Mouse (Mus musculus): ENCODE measurements around the gene Olfr146. TPM values are rescaled to one million over a fixed set of nuclear protein-coding genes. Genes with fewer than 3 reads are reported as not detected.

The Olfr146 gene
- total RNA-seq (2014; fragmentation: Nextera tagmentation), result not detected in 2 replicates
- total RNA-seq (2017), result 0.16 TPM in 1 of 2 replicates, not detected in the other
- not detected in 2 replicates for polyA plus RNA-seq (2012)

GRCm38 (mm10) chr9:39023277-39023676 lies at the start of gene Olfr146:
TSS of gene Olfr146 (minus strand) at chr9:39023377.
- TF ChIP-seq GATA2 (IDR thresholded peaks at IDR 0.05; ENCODE audit: borderline replicate concordance, low read depth, low read length) (no peak), POLR2AphosphoS5 (IDR thresholded peaks at IDR 0.05; ENCODE audit: insufficient replicate concordance, low read depth, low read length) (no peak)
- no peak within 1 kb of the TSS for H3K4me3 ChIP-seq (ENCODE audit: low read depth, low read length)
- DNase-seq (ENCODE audit: low spot score) (no peak), ATAC-seq (ENCODE audit: extremely low read depth, insufficient number of reproducible peaks, low FRiP score, poor library complexity, severe bottlenecking) (no peak)
- H3K27me3 ChIP-seq (ENCODE audit: insufficient read depth, low read length), result no peaks in the 10 kb centered on the region
- no peaks in the 10 kb centered on the region for H3K36me3 ChIP-seq (replicated peaks)
- H3K9me3 ChIP-seq (replicated peaks), result no peaks in the 10 kb centered on the region
- no peaks in the 10 kb centered on the region for H3K4me1 ChIP-seq (ENCODE audit: insufficient read depth, low read depth, low read length)

DNA sequence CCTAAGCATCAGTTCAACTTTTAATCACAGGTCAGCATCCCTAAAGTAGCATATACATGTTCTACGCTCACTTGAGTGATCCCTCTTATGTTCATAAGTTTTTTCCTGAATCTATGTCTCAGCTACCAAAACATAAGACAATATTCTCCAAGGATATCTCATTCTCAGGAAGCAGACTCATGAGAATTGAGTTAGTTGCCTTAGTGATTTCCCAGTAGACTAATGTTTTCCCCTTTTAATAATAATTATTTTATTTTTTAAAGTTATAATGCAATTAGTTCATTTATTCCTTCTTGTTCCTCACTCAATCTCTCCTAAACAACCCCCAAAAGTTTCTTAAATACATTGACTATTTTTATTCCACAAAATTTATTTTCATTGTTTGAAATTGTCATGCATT lies 41.7 kb upstream of the Olfr146 start, which contains the start of gene Olfr937:
TSS of gene Olfr937 (minus strand) at position 101 of the 400 bp plus-strand sequence.
- H3K9me3 ChIP-seq (replicated peaks), result no peaks in the 10 kb centered on the region

GRCm38 (mm10) chr9:38999583-38999982 lies 23.6 kb downstream of the Olfr146 start, which contains the start of gene Olfr935:
TSS of gene Olfr935 (minus strand) at chr9:38999683.
- no peak within 1 kb of the TSS for H3K4me3 ChIP-seq (ENCODE audit: low read depth, low read length)
- H3K36me3 ChIP-seq (replicated peaks), result no peaks in the 10 kb centered on the region
- DNase-seq (ENCODE audit: low spot score) (no peak), ATAC-seq (ENCODE audit: extremely low read depth, insufficient number of reproducible peaks, low FRiP score, poor library complexity, severe bottlenecking) (no peak)
- no peak for TF ChIP-seq GATA2 (IDR thresholded peaks at IDR 0.05; ENCODE audit: borderline replicate concordance, low read depth, low read length)
- no peak for TF ChIP-seq GATA1 (IDR thresholded peaks at IDR 0.05; ENCODE audit: borderline replicate concordance, low read length)
- TF ChIP-seq POLR2AphosphoS5 (IDR thresholded peaks at IDR 0.05; ENCODE audit: insufficient replicate concordance, low read depth, low read length), result no peak
- no peak for TF ChIP-seq TAL1 (conservative IDR thresholded peaks at IDR 0.05; ENCODE audit: low read depth, low read length)
- no peak for TF ChIP-seq CTCF (IDR thresholded peaks at IDR 0.05; ENCODE audit: low read depth, low read length)
- no peaks in the 10 kb centered on the region for H3K27me3 ChIP-seq (ENCODE audit: insufficient read depth, low read length)
- no peaks in the 10 kb centered on the region for H3K4me1 ChIP-seq (ENCODE audit: insufficient read depth, low read depth, low read length)
- H3K9me3 ChIP-seq (replicated peaks), result no peaks in the 10 kb centered on the region

More for the DNA sequence above, 41.7 kb upstream of the Olfr146 start, which contains the start of gene Olfr937:
- H3K27me3 ChIP-seq (ENCODE audit: insufficient read depth, low read length), result no peaks in the 10 kb centered on the region
- ATAC-seq (ENCODE audit: extremely low read depth, insufficient number of reproducible peaks, low FRiP score, poor library complexity, severe bottlenecking) (no peak), DNase-seq (ENCODE audit: low spot score) (no peak)
- no peak within 1 kb of the TSS for H3K4me3 ChIP-seq (ENCODE audit: low read depth, low read length)
- TF ChIP-seq CTCF (IDR thresholded peaks at IDR 0.05; ENCODE audit: low read depth, low read length), result no peak
- no peak for TF ChIP-seq TAL1 (conservative IDR thresholded peaks at IDR 0.05; ENCODE audit: low read depth, low read length)
- TF ChIP-seq POLR2AphosphoS5 (IDR thresholded peaks at IDR 0.05; ENCODE audit: insufficient replicate concordance, low read depth, low read length), result no peak
- no peak for TF ChIP-seq GATA2 (IDR thresholded peaks at IDR 0.05; ENCODE audit: borderline replicate concordance, low read depth, low read length)
- TF ChIP-seq GATA1 (IDR thresholded peaks at IDR 0.05; ENCODE audit: borderline replicate concordance, low read length), result no peak
- H3K36me3 ChIP-seq (replicated peaks), result no peaks in the 10 kb centered on the region
- no peaks in the 10 kb centered on the region for H3K4me1 ChIP-seq (ENCODE audit: insufficient read depth, low read depth, low read length)

DNA sequence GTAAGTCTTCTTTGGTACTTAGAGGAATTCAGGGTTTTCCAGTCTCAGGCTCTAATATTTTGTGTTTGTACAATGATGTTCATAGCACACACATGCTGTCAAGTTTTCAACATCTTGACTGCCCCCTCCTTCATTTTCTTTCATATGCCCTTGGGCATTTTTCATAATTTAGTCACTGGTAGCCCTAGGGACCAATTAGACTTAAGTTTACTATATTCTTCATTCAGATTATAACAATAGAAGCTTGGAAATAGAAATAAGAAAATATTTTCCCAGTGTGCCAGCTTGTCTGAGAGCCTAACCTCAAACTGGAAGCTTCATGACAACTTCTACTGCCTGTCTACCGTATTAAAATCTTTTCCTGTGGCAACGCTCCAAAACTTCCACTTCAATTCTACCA lies 35.0 kb downstream of the Olfr146 start, which contains the start of gene Olfr934:
TSS of gene Olfr934 (minus strand) at position 101 of the 400 bp plus-strand sequence.
- H3K4me3 ChIP-seq (ENCODE audit: low read depth, low read length), result no peak within 1 kb of the TSS
- no peaks in the 10 kb centered on the region for H3K27me3 ChIP-seq (ENCODE audit: insufficient read depth, low read length)
- no peak for DNase-seq (ENCODE audit: low spot score)
- H3K9me3 ChIP-seq (replicated peaks), result no peaks in the 10 kb centered on the region
- no peak for ATAC-seq (ENCODE audit: extremely low read depth, insufficient number of reproducible peaks, low FRiP score, poor library complexity, severe bottlenecking)
- no peaks in the 10 kb centered on the region for H3K36me3 ChIP-seq (replicated peaks)
- TF ChIP-seq POLR2AphosphoS5 (IDR thresholded peaks at IDR 0.05; ENCODE audit: insufficient replicate concordance, low read depth, low read length) (no peak), CTCF (IDR thresholded peaks at IDR 0.05; ENCODE audit: low read depth, low read length) (no peak), GATA2 (IDR thresholded peaks at IDR 0.05; ENCODE audit: borderline replicate concordance, low read depth, low read length) (no peak), TAL1 (conservative IDR thresholded peaks at IDR 0.05; ENCODE audit: low read depth, low read length) (no peak), GATA1 (IDR thresholded peaks at IDR 0.05; ENCODE audit: borderline replicate concordance, low read length) (no peak)
- no peaks in the 10 kb centered on the region for H3K4me1 ChIP-seq (ENCODE audit: insufficient read depth, low read depth, low read length)

DNA sequence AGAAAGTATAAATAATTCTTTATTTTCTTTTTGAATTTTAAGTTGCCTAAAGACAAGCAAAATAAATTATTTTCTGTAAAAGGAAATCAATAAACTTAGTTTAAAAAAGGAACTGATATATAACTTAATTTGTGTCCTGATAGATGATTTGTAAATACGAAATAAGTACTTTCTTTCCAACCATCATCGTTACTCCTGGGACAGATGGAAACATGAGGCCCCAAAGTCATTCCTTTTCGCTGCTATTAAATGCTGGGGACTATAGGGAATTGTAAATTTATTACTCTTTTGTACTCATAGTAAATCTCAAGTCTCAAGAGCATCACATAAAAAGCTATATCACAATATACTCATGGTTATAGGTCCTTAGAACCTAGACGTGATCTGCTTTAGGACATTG lies 51.2 kb downstream of the Olfr146 start, which contains the start of gene Olfr933:
TSS of gene Olfr933 (plus strand) at position 301 of the 400 bp plus-strand sequence.
- Histone ChIP-seq H3K4me1 (ENCODE audit: insufficient read depth, low read depth, low read length) (no peaks in the 10 kb centered on the region), H3K36me3 (replicated peaks) (no peaks in the 10 kb centered on the region), H3K27me3 (ENCODE audit: insufficient read depth, low read length) (no peaks in the 10 kb centered on the region), H3K4me3 (ENCODE audit: low read depth, low read length) (no peak within 1 kb of the TSS), H3K9me3 (replicated peaks) (no peaks in the 10 kb centered on the region)
- no peak for DNase-seq (ENCODE audit: low spot score)
- no peak for ATAC-seq (ENCODE audit: extremely low read depth, insufficient number of reproducible peaks, low FRiP score, poor library complexity, severe bottlenecking)
- no peak for TF ChIP-seq GATA2 (IDR thresholded peaks at IDR 0.05; ENCODE audit: borderline replicate concordance, low read depth, low read length)
- TF ChIP-seq CTCF (IDR thresholded peaks at IDR 0.05; ENCODE audit: low read depth, low read length), result no peak
- no peak for TF ChIP-seq GATA1 (IDR thresholded peaks at IDR 0.05; ENCODE audit: borderline replicate concordance, low read length)
- TF ChIP-seq POLR2AphosphoS5 (IDR thresholded peaks at IDR 0.05; ENCODE audit: insufficient replicate concordance, low read depth, low read length), result no peak
- no peak for TF ChIP-seq TAL1 (conservative IDR thresholded peaks at IDR 0.05; ENCODE audit: low read depth, low read length)

Other genes starting within 250 kb of the Olfr146 start
- gene Olfr922, start 208.8 kb downstream of the Olfr146 start, total RNA-seq (2014; fragmentation: Nextera tagmentation), result not detected in 2 replicates
- gene Olfr922, start 208.8 kb downstream of the Olfr146 start, total RNA-seq (2017), result 0.22 TPM in 1 of 2 replicates, not detected in the other
- not detected in 2 replicates for gene Olfr922, start 208.8 kb downstream of the Olfr146 start, polyA plus RNA-seq (2012)
- gene Olfr923, start 196.8 kb downstream of the Olfr146 start, total RNA-seq (2014; fragmentation: Nextera tagmentation), result not detected in 2 replicates
- gene Olfr923, start 196.8 kb downstream of the Olfr146 start, total RNA-seq (2017), result not detected in 2 replicates
- gene Olfr923, start 196.8 kb downstream of the Olfr146 start, polyA plus RNA-seq (2012), result not detected in 2 replicates
- gene Olfr924, start 178.9 kb downstream of the Olfr146 start, total RNA-seq (2014; fragmentation: Nextera tagmentation), result not detected in 2 replicates
- 0.06 and 0.11 TPM in 2 replicates for gene Olfr924, start 178.9 kb downstream of the Olfr146 start, total RNA-seq (2017)
- not detected in 2 replicates for gene Olfr924, start 178.9 kb downstream of the Olfr146 start, polyA plus RNA-seq (2012)
- gene Olfr26, start 168.3 kb downstream of the Olfr146 start, total RNA-seq (2014; fragmentation: Nextera tagmentation), result not detected in 2 replicates
- 0.11 TPM in 1 of 2 replicates, not detected in the other for gene Olfr26, start 168.3 kb downstream of the Olfr146 start, total RNA-seq (2017)
- not detected in 2 replicates for gene Olfr26, start 168.3 kb downstream of the Olfr146 start, polyA plus RNA-seq (2012)
- gene Olfr926, start 146.3 kb downstream of the Olfr146 start, total RNA-seq (2014; fragmentation: Nextera tagmentation), result not detected in 2 replicates
- gene Olfr926, start 146.3 kb downstream of the Olfr146 start, total RNA-seq (2017), result 0.33 TPM in 1 of 2 replicates, not detected in the other
- not detected in 2 replicates for gene Olfr926, start 146.3 kb downstream of the Olfr146 start, polyA plus RNA-seq (2012)
- not detected in 2 replicates for gene Olfr930, start 93.6 kb downstream of the Olfr146 start, total RNA-seq (2014; fragmentation: Nextera tagmentation)
- gene Olfr930, start 93.6 kb downstream of the Olfr146 start, total RNA-seq (2017), result not detected in 2 replicates
- gene Olfr930, start 93.6 kb downstream of the Olfr146 start, polyA plus RNA-seq (2012), result not detected in 2 replicates
- gene Olfr933, start 51.1 kb downstream of the Olfr146 start, total RNA-seq (2014; fragmentation: Nextera tagmentation), result not detected in 2 replicates
- 0.22 TPM in 1 of 2 replicates, not detected in the other for gene Olfr933, start 51.1 kb downstream of the Olfr146 start, total RNA-seq (2017)
- gene Olfr933, start 51.1 kb downstream of the Olfr146 start, polyA plus RNA-seq (2012), result not detected in 2 replicates
- not detected in 2 replicates for gene Olfr934, start 35.1 kb downstream of the Olfr146 start, total RNA-seq (2014; fragmentation: Nextera tagmentation)
- gene Olfr934, start 35.1 kb downstream of the Olfr146 start, total RNA-seq (2017), result 0.16 TPM in 1 of 2 replicates, not detected in the other
- gene Olfr934, start 35.1 kb downstream of the Olfr146 start, polyA plus RNA-seq (2012), result not detected in 2 replicates
- gene Olfr935, start 23.7 kb downstream of the Olfr146 start, total RNA-seq (2014; fragmentation: Nextera tagmentation), result not detected in 2 replicates
- gene Olfr935, start 23.7 kb downstream of the Olfr146 start, total RNA-seq (2017), result 0.11 TPM in 1 of 2 replicates, not detected in the other
- not detected in 2 replicates for gene Olfr935, start 23.7 kb downstream of the Olfr146 start, polyA plus RNA-seq (2012)
- not detected in 2 replicates for gene Olfr937, start 41.6 kb upstream of the Olfr146 start, total RNA-seq (2014; fragmentation: Nextera tagmentation)
- gene Olfr937, start 41.6 kb upstream of the Olfr146 start, total RNA-seq (2017), result 1.1 TPM in 1 of 2 replicates, not detected in the other
- gene Olfr937, start 41.6 kb upstream of the Olfr146 start, polyA plus RNA-seq (2012), result not detected in 2 replicates
- not detected in 2 replicates for gene Olfr938, start 55.5 kb upstream of the Olfr146 start, total RNA-seq (2014; fragmentation: Nextera tagmentation)
- gene Olfr938, start 55.5 kb upstream of the Olfr146 start, total RNA-seq (2017), result not detected in 2 replicates
- not detected in 2 replicates for gene Olfr938, start 55.5 kb upstream of the Olfr146 start, polyA plus RNA-seq (2012)
- gene Olfr27, start 104.8 kb upstream of the Olfr146 start, total RNA-seq (2014; fragmentation: Nextera tagmentation), result not detected in 2 replicates
- gene Olfr27, start 104.8 kb upstream of the Olfr146 start, total RNA-seq (2017), result 0.33 TPM in 1 of 2 replicates, not detected in the other
- not detected in 2 replicates for gene Olfr27, start 104.8 kb upstream of the Olfr146 start, polyA plus RNA-seq (2012)
- not detected in 2 replicates for gene Olfr943, start 142.9 kb upstream of the Olfr146 start, total RNA-seq (2014; fragmentation: Nextera tagmentation)
- under 0.01 and 0.16 TPM in 2 replicates for gene Olfr943, start 142.9 kb upstream of the Olfr146 start, total RNA-seq (2017)
- gene Olfr943, start 142.9 kb upstream of the Olfr146 start, polyA plus RNA-seq (2012), result not detected in 2 replicates
- gene Olfr944, start 178.5 kb upstream of the Olfr146 start, total RNA-seq (2014; fragmentation: Nextera tagmentation), result not detected in 2 replicates
- gene Olfr944, start 178.5 kb upstream of the Olfr146 start, total RNA-seq (2017), result 0.12 TPM in 1 of 2 replicates, not detected in the other
- not detected in 2 replicates for gene Olfr944, start 178.5 kb upstream of the Olfr146 start, polyA plus RNA-seq (2012)
- not detected in 2 replicates for gene Olfr1537, start 226.6 kb upstream of the Olfr146 start, total RNA-seq (2014; fragmentation: Nextera tagmentation)
- 0.11 and 0.12 TPM in 2 replicates for gene Olfr1537, start 226.6 kb upstream of the Olfr146 start, total RNA-seq (2017)
- gene Olfr1537, start 226.6 kb upstream of the Olfr146 start, polyA plus RNA-seq (2012), result not detected in 2 replicates

Data from G1E (cell line).